Mouse (Mus musculus) cerebellum, adult (tissue): ENCODE results near the gene Rap1b.

Source experiments
- ATAC-seq: cut with Nextera tagmentation; 2 replicates; pipeline ENCODE4 v1.9.2; 2017; ENCODE audit warnings: mild to moderate bottlenecking, moderate library complexity, mixed read lengths; ENCODE audit not compliant: insufficient number of reproducible peaks, low FRiP score, low TSS enrichment

Gene Rap1b

DNA sequence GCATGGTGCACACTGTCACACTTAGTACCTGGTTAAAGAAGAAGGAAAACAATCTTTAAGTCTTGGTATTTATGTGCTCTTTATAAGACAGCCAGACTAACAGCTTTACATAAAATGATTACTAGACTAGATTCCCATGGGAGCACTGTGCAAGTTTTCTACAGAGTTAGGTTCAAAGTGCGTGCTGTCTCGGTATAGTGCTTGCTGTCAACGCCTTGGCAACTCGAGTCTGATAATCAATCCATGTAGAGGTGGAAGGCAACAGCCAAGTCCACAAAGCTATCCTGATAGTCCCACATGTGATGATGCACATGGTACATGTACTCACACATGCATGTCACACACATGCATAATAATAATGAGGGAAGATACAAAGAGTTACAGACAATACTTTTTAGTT lies 21.2 kb downstream of the Rap1b start:
- ATAC-seq = no peak

DNA sequence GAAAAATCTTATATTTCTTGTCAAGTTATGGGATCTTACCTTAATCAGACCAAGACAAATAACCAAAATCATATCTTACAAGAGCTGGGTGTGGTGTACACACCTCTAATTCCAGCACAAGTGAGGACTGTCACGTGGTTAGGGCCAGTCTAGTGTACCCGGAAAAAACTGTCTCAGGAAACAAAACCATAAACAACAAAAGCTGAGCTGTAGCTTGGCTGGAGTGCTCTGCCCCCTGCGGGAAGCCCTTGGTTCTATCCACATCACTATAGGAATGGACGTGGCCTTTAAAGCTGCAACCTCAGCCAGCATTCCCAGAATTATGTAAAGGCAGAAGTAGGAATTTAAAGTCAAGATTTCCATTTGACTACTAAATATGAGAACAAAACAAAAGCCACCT lies 21.7 kb downstream of the Rap1b start:
- ATAC-seq = no peak

DNA sequence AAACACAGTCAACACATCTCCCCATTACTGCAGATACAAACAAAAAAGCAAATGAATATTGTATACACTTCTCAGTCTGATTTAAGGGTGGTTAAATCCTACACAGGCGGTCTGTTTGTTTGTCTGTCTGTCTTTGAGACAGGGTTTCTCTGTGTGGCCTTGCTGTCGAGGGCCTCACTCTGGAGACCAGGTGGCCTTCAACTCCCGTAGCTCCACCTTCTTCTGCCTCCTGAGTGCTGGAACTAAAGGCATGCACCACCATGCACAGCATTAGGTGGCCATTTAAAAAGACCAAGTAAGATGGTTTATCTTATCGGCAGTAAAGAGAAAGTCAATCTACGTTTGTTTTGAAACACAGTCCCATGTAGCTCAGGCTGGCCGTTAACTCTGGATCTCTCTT lies 22.5 kb downstream of the Rap1b start:
- ATAC-seq = no peak

DNA sequence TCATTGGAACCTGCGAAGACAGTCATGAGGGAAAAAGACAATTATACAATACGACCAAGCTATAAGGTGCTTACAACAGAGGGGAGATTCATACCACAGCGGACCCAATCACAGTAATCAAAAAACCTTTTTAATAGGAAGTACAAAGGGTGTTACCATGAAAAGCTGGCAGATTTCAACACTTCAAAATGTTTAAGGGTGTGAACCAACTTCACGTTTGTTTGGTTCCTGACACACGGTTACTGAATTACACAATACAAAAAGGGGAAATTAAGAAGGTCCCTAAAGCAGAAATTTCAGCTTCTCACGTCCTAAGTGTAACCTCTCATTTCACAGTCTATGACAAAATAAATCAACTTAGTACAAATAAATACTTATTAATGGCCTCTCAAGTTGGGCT lies 27.2 kb downstream of the Rap1b start:
- ATAC-seq = no peak

DNA sequence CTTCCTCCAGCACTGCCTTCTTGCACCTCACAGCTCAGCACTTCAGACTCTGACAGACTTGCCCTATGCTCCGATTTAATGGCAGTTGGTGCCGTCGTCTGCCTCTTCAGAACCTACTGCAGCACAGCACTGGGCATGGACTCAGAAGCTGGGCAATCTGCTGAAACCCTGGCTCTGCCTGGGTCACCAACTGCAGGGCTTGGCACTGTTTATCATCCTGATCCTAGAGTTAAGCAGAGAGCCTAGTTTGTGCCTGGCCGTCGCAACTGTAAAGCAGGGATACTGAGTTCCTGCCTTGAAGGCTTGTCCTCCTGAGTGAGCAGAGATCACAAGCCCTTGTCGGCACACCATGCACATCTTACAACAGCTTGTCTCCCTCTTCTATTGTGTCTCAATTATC lies 29.1 kb downstream of the Rap1b start:
- ATAC-seq = 0 out of 2 replicates have a peak, but pooled peaks have one; percentile 15

DNA sequence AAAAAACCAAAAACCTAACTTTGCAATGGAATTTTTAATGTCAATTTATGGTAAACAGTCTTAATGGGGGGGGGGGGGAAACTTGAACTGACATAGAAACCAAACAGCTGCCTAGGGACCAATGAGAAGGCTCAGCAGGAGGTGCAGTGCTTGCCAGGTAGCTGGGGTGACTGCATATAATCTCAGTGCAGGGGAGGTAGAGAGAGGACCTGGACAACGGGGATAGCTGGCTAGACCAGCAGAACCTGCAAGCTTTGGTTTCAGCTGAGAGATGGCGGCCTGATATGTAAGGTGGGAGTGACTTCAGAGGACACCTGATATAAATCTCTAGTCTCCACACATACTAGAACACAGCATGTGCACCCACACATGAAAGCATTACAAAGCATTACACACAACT lies 33.3 kb downstream of the Rap1b start:
- ATAC-seq = no peak

DNA sequence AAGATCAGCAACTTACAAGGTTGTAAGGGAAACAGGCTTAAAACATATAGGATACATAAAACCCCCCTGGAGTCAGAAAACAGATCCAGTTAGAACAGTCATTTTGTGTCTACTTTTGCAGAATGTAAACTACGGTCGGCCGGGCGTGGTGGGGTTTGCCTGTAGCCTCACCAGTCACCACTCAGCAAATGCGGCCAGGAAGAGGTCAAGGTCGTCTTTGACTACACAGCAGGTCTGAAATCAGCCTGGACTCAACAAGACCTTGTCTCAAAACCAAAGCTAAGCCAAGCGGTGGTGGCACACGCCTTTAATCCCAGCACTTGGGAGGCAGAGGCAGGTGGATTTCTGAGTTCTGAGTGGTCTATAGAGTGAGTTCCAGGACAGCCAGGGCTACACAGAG lies 34.3 kb downstream of the Rap1b start:
- ATAC-seq = no peak

DNA sequence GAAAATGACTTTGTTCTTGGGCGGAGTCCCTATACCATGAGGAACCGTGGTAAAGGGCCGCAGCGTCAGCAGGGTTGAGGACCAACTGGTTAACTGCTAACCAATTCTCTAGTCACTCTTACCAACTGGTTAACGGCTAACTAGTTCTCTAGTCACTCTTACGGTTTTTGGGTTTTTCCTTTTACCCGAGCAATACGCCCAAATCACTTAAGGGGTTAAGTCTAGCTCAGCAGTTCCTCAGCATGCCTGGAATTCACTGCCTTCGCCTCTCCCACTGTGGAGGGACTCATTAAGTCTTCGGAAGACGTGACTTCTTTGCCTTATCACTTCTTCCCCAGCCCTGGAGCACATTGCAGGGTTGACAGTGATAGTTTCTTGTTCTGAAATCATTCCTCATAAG lies 35.3 kb downstream of the Rap1b start:
- ATAC-seq = no peak

DNA sequence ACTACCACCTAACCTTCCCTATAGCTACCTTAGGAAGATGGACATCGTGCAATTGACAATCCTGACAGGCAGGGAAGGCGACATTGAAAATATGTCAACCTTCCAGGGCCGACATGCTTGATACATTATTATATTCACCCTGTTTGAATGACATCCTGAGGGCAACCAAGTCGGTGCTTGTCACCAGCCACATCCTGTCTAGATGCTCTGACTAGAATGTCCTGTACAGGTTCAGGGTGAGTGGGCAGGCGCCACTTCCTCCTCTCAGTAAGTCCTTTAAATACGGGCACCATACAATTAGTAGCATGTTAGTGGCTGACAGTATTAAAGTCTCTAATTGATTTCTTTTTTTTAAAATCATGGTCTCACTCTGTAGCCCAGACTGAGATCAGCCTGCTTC lies 37.8 kb downstream of the Rap1b start:
- ATAC-seq = no peak

DNA sequence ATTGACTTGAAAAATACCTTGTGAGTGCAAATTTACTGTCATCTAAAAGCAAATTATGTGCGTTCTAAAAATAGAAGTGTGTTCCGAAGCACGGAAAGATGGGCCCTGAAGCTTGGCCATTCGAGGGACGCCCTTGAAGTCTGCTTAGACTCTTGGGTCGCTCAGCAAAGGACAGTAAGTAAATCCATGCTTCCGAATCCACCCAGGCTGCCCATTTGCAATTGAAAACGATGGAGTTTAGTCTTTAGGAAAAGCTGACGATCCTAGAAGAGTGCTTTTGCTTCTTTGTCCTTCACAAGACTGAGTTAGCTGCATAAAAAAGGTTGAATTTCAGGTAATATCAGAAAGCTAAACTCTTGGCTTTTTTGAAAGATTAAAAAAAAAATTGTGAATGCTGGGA lies 39.9 kb downstream of the Rap1b start:
- no peak for ATAC-seq

DNA sequence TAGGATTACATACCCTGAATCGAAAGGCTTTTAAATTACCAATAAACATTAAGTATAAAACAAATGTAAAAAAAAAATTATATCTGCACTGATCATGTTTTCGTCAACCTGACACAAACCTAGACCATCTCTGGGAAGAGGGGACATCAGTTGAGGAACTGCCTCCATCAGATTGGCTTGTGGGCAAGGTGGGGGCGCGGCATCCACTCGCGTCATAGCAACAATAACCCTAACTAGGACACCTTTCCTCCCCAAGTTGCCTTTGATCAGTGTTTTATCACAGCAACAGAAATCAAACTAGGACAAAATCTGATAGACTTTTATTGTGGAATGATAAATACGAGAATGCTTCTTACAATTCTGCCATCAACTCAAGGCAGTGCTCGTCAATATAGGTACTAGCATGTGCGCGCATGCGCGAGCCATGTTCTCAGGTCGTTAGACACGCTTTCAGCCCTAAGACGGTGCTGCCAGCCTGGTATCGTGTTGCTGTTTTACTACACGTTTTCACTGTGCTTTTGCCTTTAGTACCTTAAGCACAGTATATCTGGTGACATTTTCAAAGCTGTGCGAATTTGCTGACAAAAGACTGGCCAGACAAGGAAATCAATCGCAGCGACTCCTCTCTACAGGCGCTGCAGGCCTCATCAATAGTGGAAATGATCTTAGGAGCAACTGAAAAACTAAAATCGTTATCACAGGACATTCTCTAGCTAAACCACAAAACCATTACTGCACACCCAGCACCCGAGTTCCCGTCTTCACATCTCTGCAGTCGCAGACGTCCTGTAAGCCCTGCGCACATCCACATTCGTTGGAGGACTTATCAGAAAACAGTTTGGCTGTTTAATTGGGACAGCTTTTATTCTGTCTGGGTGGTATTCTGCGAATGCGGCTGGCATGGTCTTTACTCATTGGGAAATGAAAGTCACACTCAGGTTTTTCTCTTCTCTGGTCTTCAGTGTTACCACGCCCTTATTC lies 41.7 kb downstream of the Rap1b start:
- ATAC-seq = no peak

DNA sequence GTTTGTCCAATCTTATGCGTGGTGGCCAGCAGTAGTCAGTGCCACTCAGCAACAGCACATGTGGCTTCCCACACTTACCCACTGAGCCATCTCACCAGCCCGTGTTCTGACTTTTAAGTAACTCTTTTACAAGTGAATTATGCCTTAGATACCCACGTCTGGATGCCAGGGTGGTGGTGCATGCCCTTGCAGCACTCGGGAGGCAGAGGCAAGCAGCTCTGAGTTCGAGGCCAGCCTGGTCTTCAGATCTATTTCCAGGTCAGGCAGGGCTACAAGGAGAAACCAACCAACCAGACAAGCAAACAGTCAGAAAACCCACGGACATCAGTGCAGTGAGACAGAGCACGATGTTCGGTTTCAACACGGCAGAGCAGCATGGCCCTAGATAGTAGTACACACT lies 43.9 kb downstream of the Rap1b start:
- ATAC-seq = no peak

DNA sequence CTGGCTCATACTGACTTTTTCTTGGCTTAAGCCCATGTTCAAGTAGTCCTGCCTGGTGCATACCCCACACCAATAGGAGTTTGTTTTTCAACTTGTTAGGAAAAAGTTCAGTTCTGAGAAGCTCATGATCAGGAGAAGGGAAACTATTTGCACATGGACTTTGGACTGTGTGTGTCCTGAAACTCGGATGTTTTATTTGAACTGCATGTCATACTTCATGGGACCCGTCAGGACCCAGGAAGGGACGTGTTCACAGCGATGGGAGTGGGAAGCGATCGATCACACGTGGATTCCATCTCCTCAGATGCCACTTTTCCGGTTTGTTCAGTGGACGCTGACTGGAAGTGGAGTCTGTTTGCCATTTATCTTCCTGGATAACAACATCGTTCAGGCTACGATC lies 46.0 kb downstream of the Rap1b start:
- no peak for ATAC-seq

DNA sequence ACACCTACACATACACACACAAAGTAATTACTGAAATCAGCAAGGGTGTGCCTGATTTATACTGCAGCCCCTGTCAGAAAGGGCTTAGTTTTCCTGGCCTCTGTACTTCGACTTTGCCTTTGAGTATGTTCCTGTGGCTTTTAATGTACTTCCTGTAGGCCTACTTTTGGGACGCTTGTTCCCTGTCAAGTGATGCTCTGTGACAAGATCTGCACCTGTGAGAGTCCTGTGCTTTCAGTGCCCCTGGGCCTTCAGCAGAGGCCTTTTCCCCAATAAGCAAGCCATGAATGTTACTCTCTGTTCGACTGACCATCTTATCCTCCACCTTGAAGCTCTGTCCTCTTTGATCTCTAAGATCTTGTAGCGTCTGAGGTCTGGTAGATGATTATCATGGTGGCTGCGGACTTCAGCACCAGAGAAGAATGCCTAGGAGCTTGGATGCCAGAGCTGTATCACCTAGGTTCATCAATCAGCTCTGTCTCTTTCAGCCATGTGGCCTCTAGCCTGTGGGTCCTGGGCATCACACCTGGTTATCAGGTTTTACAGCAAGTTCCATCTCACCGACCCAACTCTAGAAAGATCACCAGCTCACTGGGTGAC lies 47.3 kb downstream of the Rap1b start:
- no peak for ATAC-seq

DNA sequence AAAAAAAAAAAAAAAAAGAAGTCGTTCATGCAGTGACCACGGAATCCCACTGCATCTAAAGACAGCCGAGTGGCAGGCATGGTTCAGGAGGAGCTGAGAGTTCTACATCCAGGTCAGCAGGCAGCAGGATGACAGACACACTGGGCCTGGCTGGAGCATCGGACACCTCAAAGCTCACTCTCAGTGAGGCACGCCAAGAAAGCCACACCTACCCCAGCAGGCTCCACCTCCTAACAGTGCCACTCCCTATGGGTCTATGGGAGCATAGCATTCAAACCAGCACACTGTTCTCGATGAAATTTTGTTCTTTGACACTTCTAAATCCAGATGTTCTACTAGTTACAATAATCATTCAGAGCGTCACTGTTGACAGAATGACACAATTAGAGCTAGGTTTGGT lies 48.2 kb downstream of the Rap1b start:
- ATAC-seq = no peak

DNA sequence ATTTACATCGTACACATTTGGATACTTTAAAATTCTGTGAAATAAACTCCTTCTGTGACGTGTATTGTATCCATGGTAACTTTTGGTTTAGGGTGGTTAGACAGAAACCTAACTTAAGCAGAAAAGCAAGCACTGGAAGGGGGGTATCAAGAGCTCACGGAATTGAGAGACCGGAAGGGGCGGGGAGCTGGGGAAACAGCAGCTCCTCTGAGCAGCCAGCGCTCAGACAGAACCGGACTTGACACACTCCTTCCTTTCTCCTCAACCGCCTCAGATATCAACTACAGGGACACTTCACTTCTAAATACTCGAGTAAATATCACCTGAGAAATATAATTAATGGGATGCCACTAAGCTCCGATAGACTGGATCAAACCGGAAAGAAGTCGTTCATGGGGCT lies 48.7 kb downstream of the Rap1b start:
- no peak for ATAC-seq

DNA sequence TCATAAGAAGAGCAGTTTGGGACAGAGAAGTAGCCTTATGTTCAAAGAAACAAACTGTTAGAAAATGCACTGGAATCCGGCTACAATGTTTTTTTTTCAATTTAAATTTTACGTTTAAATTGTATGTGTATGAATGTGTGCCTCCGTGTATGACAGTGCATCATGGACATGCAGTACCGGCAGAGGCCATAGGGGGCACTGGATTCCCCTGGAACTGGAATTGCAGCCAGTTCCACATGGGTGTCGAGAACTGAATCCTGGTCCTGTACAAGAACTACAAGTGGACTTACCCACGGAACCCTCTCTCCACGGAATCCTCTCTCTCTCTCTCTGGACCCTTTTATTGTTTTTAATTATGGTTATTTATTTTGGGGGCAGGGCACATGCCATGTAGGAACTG lies 49.7 kb downstream of the Rap1b start:
- no peak for ATAC-seq

DNA sequence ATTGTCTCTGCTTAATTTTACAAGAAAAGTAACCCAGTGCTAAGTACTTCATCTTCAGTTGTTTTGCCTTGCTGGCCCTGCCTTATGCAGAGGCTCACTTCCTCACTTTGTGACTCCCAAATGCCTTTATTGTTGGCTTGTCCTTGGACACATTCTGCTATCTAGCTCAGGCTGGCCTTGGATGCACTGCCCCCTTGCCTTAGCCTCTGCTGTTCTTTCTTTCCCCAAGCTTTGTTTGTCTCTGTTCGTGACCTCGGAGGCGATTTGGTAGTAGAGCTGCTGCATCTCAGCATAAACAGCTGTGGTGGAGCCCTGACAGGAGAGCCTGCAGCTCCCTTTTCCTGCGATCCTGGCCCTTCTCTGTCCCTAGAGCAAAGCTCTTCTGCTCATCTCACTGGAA lies 50.6 kb downstream of the Rap1b start:
- ATAC-seq = no peak

DNA sequence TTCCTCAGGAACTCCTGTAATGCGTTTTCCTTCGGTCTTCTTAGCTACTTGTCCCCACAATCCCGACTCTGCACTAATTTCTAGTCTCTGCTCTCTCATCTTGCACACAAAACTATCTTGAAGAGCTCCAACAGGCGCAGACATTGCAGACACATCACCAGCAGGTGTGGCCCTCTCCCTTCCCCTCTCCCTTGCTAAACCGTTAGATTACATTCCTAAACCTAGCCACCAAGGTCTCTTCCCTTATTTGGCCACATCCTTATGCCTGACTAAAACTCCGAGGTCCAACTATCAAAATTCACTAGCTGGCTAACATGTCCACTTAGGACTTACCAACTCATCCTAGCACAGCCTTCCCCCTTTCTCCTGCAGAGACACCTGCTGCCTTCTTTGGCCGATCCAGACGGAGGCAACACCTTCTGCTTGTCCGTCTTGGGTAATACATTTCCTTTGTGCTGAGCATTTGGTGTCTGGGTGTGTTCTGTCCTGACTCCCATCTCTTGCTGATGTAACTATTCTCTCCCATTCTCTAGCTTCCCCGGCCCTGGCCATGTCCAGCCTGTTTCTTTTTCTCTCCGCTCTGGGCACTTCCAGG lies 52.3 kb downstream of the Rap1b start:
- no peak for ATAC-seq

DNA sequence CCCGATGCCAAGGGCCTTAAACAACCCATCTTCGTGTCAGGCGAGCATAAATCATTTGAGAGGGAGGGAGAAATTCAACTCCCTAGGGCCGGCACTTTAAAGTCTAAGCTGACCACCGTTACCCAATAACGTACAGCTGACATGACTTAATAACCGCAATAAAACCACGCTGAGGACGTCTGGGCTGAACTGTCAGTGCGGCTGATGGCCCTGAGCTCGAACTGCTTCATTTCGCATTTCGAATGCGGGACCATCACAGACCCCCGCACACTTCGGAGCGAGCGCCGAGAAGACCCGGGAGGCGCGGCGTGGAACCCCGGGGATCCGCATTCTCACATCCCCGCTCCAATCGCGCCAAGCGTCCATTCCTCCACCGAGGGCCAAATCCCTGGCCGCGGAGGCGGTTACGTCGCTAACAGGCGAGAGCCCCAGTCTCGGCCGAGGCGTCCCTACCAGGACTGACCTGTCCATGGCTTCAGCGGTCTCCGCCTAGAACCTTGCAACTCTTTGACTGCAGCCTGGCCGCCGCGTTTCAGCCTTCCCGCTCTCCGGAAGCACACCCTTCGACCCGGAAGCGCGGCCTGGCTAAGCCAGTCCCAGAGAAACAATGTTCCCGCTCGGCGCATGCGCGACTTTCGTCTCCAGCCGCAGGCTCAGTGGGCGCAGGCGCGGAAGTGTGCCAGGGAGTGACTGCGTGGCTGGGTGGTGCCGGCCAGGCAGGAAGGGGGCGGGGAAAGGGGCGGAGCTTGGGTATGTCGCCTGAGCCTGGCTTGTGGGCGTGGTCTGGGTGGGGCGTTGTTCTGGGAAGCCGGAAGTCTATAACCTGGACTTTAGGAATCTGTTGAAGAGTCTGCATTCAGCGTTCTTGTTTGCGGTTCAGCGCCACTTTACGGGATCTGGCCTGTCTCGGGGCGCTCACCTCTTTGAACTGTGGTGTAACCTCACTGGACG lies 53.4 kb downstream of the Rap1b start, which contains the start of gene Nup107:
Gene Nup107, minus strand, starts transcription at position 565 of the 951 bp plus-strand sequence.
- peak; percentile 96 for ATAC-seq

DNA sequence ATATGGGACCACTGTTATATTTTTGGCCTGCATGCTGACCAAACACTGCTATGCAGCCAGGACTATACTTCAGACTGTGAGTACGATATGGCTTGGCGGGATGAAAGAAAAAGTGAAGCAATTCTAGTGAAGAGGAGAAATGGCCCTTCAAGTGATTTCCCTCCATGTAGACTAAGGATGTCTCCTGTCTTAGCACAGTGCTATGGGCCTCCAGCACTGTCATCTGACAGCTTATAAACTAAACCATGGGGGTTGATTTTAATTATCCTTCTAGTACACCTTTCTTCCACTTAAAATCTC lies 54.7 kb downstream of the Rap1b start:
- no peak for ATAC-seq
